Mouse (Mus musculus) CD4-positive, CD25-positive, alpha-beta regulatory T cell, adult 4 months (primary cell): Measurements from ENCODE around the gene Igfbpl1. TPM values are rescaled to one million over a fixed set of nuclear protein-coding genes. Genes with fewer than 3 reads are reported as not detected.
A peak's percentile ranks its signal among the peaks of the same experiment; 100 is the strongest.

Source experiments
- ATAC-seq: one replicate; pipeline ENCODE4 v1.8.0; 2017
- polyA plus RNA-seq, 2 experiments: library from polyadenylated mRNA; unstranded; fragments of 100-300 nt; shearing (Covaris generic); gene quantifications; one replicate each; pipeline ENCODE4 v1.2.1; 2017

The Igfbpl1 gene
- polyA plus RNA-seq = not detected

DNA sequence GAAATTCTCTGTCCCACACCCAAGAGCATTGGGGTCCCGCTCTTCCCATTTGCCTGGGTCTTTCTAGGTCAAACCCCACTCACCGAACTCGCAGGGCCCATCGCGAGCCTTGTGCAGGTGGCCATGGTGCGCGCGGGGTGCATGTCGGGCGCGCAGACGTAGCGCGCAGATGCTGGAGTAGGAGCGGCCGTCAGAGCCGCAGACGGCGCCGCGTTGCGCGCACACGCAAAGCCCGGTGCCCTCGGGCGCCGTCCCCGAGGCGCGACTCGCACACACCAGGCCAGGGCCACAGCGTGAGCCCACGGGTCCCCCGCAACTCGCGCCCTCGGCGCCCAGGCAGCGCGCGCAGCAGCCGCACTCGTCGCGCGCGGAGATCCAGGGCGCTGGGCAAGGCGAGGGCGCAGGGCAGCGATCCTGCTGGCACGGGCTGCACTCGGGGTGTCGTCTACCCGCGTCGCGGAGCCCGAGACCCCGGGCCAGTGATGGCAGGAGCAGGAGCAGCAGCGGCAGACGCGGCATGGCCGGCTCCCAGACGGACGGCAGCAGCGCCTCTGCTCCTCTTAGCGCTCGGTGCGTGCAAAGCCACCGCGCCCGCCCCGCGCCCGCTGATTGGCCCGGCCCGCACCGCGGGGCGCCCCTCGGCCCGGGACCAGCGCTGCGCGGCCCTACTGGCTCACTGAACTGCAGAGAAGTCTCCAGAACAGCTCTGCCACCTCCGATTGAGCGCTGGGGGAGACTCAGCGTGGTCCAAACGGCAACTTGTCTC lies at the start of gene Igfbpl1:
Igfbpl1 (minus strand) TSS at position 649 of the 766 bp plus-strand sequence.
- no peak for ATAC-seq

DNA sequence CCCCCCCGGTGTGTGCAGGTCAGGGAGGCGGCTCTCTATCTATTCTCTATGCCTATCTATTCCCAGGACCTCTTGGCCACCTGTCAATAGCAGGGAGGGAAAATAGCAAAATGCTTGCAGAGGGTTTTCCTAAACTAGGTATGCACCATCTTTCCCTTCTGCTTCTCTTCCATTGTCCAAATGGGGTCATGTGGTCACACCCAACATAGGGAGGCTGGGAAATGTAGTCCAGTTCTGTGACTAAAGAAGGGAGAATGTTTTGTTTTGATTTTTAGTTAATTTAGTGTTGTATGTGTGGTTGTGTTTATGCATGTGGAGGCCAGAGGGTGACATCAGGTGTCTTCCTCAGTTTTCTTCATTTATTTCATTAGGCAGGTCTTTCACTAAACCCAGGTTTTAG lies 45.4 kb upstream of the Igfbpl1 start:
- no peak for ATAC-seq

DNA sequence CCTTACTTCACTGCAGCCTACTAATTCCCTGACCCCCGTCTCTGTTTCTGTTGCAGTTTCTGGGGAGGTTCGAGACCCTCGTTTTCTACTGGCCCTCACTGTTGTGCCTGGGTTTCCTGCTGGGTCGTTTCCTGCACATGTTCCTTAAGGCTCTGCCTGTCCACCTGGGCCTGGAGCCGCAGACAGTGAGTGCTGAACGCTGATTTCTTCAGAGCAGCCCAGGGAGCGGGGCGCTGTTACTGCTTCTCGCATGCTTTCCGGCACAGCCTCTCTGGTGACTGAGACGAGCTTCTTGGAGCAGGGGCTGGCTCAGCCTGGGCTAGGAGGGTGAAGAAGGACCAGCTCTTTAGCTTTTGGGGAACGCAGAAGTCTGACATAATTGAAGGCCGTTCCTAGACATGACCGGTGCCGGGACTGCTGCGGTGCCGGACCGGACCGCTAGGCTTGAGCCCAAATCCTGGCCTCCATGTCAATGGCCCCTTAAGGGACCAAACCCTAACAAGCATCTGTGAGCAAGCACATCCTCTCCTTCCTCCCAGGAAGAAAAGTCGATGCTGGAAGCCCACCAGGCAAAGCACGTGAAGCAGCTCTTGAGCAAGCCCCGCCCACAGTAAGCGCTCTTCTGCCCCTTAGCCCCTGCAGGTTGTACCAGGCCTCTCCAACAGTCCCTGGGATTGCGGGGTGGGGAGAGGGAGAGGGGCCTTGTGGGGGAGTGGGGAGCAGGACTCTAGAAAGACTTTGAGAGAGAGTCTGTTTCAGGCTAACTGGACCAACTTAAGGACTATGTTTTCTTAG lies 42.5 kb upstream of the Igfbpl1 start:
- no peak for ATAC-seq

DNA sequence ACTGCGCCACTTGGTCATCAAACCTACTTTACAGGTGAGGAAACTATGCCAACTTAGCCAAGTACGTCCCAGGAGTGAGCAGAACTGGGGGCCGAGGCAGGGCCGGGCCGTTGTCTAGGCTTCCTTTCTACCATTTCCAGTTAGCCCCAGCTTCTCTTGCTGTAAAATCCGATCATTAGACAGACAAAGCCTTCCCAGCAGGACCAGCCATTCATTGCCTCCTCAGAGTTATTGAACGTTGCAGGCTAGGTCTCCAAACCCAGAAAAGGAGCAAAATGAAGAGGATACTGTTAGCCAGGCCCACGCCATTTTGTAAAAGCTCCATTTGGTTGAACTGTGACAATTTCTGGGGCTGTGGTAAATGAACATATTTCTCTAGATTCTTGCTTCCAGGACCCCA lies 40.7 kb upstream of the Igfbpl1 start:
- no peak for ATAC-seq

GRCm38 (mm10) chr4:45861160-45861559 lies 34.4 kb upstream of the Igfbpl1 start:
- ATAC-seq = no peak

- no peak for ATAC-seq
Observed at GRCm38 (mm10) chr4:45855803-45856424, 29.2 kb upstream of the Igfbpl1 start.

- ATAC-seq = no peak
Observed at GRCm38 (mm10) chr4:45853496-45854246, 26.9 kb upstream of the Igfbpl1 start.

GRCm38 (mm10) chr4:45851640-45852051 lies 24.9 kb upstream of the Igfbpl1 start:
- no peak for ATAC-seq

- no peak for ATAC-seq
Observed at GRCm38 (mm10) chr4:45849419-45849818, 22.7 kb upstream of the Igfbpl1 start.

DNA sequence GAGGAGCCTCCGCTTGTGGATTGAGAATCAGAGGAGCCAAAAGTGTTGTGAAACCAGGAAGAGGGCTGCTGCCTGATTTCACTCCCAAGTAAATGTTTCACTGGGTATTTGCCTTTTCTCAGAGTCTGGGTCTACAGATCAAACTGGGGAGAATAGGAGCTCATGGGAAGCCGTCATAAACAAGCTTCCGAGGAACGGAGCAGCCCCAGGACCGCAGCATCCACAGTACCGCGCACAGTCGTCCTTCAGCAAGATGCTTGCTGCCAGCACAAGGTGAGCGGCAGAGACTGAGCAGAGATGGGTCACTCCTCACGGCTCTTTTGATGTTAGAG lies 22.1 kb upstream of the Igfbpl1 start:
- ATAC-seq = no peak

- ATAC-seq = no peak
Observed at GRCm38 (mm10) chr4:45848109-45848824, 21.5 kb upstream of the Igfbpl1 start, which contains the start of gene Stra6l. Gene Stra6l (plus strand): TSS chr4:45848664.

DNA sequence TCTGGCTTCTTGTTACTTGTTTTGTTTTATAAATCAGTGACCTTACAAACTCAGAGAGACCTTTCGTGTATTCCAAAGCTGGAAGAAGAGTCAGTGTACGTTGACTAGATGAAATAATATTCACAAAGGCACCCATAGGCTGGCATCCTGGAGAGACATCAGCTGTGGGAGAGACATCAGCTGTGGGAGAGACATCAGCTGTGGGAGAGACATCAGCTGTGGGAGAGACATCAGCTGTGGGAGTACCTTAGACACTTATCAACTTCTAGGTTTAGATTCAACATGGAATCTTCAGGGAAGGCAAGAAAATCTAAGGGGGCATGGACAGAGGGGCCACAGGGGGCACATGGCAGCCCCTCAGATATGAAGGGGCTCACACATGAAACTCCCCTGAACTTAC lies 19.5 kb upstream of the Igfbpl1 start:
- ATAC-seq = no peak

- ATAC-seq = peak; percentile 45
Observed at GRCm38 (mm10) chr4:45844355-45844754, 17.6 kb upstream of the Igfbpl1 start.

GRCm38 (mm10) chr4:45833461-45833860 lies 6.7 kb upstream of the Igfbpl1 start:
- no peak for ATAC-seq

- no peak for ATAC-seq
Observed at GRCm38 (mm10) chr4:45831996-45832395, 5.3 kb upstream of the Igfbpl1 start.

- no peak for ATAC-seq
Observed at GRCm38 (mm10) chr4:45829907-45830759, 3.4 kb upstream of the Igfbpl1 start.

DNA sequence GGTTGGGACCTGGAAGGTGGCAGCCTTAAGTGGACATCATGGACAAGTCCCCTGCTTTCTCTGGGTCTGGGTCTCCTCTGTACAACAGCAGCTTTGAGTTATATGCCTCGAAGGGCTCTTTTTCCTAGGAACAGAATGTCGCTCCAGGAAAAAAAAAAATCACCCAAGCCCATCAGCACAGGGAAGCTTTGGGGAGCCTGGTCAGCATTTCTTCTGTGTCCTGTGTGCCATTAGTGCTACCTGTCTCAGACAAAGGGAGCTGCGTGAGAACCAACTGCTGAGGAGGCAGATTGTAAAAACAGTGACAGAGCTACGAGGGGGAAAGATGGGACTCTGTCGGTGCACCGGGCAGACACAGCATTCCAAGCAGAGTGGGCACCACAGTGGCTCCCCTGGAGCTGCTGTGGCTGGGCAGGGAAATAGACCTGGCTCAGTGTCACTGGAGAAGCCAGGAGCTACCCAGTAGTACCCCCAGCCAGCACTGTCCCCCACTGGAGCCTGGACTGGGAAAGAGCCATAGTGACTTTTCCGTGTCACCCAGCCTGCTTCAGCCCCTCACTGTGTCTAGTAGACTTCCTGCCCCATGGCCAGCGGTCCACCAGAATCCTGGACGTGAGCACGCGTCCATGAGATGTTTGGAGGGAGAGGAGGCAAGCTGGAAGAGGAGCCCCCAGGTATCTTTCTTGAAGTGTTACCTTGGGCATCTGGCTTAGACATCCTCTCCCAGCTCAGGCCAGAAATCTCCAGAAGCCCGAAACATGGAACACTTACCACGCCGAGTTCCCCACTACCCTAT lies 1.8 kb downstream of the Igfbpl1 start:
- ATAC-seq = no peak

DNA sequence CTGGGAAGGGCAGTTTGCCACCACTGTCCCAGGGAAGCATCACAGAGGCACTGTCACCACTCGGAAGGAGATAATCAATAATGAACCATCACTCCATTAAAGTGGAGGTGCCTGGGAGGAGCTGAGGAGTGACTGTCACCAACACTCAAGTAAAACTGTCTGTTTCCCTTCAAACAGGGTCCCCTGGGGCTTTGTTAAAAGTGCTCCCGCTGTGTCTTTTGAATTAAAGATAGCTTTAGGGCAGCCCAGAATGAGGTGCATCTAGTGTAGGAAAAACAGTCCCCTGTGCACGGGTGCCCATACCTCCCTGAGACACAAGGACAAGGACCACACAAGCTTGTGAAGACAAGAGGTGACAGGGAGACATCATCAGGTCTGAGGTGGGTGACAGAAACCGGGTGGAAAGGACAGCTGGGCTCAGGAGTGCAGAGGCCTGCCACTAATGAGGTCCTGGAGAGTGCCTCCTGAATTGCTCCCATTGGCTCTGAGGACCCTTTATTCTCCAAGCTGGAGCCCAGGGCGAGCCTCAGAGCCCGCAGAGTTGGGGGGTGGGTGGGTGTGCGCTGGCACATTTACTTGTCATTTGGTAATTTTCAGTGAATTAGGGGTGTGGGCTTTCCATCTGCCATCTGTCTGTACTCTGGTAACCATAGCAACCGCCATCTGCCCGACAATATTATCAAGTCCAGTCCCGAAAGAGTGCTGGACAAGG lies 2.5 kb downstream of the Igfbpl1 start:
- ATAC-seq = no peak

DNA sequence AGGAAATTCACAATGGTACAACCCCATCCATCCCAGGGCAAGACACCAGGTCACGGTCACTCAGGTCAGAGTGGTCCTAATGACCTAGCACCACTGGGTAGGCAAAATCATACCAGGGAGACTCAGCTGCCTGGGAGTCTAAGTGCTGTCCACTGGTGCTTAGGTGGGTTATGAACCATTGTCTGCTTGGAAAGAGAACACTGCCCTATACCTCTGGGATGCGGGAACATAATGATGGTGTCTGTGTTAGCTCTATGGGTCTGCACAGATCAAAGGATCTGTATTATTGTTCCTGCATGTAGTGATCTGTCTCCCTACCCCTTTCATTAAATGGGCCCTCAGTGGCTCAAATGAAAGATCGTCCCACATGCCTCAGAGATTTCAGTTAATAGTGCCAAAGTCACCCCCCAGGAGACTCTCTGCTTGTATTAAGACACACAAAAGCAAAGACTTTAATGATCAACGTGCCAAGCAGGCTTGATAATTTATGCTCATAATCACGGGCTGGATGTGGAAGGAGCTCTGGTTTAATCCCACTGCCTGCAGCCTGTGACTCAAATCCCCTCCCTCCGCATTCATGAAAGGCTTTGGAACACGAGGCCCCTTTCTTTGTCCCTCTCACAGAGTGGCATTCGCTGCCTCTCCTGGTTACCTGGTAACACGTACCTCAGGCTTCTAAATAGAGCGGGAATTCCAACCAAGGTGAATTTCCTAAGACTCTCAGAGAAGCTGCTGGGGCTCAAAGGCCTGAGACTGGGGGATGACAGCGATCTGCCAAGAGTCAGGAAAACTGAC lies 3.7 kb downstream of the Igfbpl1 start:
- ATAC-seq = no peak
